Mouse (Mus musculus): ENCODE results near the gene Proser1. TPM values are rescaled to one million over a fixed set of nuclear protein-coding genes. Genes with fewer than 3 reads are reported as not detected.
A peak's percentile ranks its signal among the peaks of the same experiment; 100 is the strongest.

Proser1 gene
- total RNA-seq (2021), result 10 to 100 TPM; 19.1 to 23.7 TPM

- peak; percentile 96 to 98 for DNase-seq (ENCODE audit: low spot score in 2 of 2)
- intact Hi-C loops (cut with DNase I), result no loop called here
Observed at GRCm38 (mm10) chr3:53463046-53463764, at the start of gene Proser1, which contains the start of gene Nhlrc3. Proser1 (plus strand) TSS chr3:53463666. Nhlrc3 (minus strand) TSS chr3:53463332.

DNA sequence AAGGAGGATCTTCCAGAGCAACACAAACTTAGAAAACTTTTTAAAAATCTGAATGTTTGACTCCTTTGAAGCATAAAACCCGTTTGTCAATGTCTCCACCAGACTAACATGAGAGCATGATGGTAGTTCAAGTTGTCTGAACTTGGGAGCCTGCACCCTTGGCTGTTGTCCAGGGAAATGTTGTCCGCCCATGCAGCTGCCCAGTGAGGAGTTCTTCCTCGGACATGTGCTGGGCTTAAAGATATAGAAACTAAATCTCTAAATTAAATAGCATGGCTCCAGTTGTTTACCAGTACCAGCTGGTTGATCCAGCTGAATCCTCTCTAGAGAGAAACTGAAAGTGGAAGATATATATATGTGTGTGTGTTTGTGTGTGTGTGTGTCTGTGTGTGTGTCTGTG is 49.5 kb upstream of the Proser1 start:
- intact Hi-C loops (cut with DNase I), result no loop called here
- DNase-seq (ENCODE audit: low spot score in 2 of 2), result no peak

DNA sequence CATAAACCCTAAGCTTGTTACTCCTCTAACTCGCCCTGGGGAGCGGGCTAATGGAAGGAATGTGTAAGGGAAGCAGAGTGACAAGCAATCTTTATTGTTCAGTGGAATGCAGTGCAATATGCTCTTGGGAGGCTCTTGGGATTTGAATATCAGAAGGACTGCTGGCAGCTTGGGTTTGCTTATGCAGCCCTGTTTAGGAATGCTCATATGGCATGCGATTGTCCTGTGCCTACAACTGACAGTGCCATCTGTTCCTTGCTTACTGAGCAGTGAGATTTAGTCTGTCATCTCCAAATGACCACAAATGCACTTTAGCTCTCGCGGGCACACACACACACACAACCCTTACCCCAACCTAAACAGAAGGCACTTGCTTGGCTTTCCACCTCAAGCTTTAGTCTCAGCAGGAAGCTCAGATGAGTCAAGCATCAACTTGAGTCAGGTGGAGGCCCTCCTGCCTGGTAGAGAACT is 47.4 kb upstream of the Proser1 start:
- peak; percentile 17 to 66 for DNase-seq (ENCODE audit: low spot score in 2 of 2)
- intact Hi-C loops (cut with DNase I), result no loop called here

DNA sequence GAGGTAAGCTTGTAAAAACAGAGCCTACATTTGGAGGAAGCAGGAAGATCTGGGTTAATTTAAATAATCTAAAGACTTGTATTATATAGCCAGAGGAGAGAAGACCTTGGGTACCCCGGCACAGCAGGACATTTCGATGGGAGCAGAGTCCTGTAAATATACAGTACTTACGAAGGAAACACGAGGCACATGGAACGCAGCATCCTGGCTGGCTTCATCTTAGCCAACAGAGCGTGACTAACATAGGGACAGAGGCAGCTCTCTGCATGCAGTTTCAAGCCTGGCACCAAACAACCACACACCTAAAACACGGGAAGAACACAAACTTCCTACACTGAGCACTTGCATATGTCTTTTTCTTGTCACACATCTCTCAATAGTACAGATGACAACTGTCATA is 45.8 kb upstream of the Proser1 start:
- intact Hi-C loops (cut with DNase I), result no loop called here
- no peak for DNase-seq (ENCODE audit: low spot score in 2 of 2)

- intact Hi-C loops (cut with DNase I), result loop anchor here (2.0 kb wide), 1 partner anchor 41 kb away; no protein-coding TSS in a partner anchor
- DNase-seq (ENCODE audit: low spot score in 2 of 2), result no peak
Observed at GRCm38 (mm10) chr3:53421656-53422055, 41.8 kb upstream of the Proser1 start.

- intact Hi-C loops (cut with DNase I), result no loop called here
- DNase-seq (ENCODE audit: low spot score in 2 of 2), result no peak
Observed at GRCm38 (mm10) chr3:53422691-53423090, 40.8 kb upstream of the Proser1 start.

- DNase-seq (ENCODE audit: low spot score in 2 of 2), result no peak
- intact Hi-C loops (cut with DNase I), result no loop called here
Observed at GRCm38 (mm10) chr3:53423576-53423975, 39.9 kb upstream of the Proser1 start.

GRCm38 (mm10) chr3:53434610-53435009 is 28.9 kb upstream of the Proser1 start:
- no peak for DNase-seq (ENCODE audit: low spot score in 2 of 2)
- intact Hi-C loops (cut with DNase I), result no loop called here

- DNase-seq (ENCODE audit: low spot score in 2 of 2), result no peak
- intact Hi-C loops (cut with DNase I), result loop anchor here (1.0 kb wide), 1 partner anchor 12 kb away; no protein-coding TSS in a partner anchor
Observed at GRCm38 (mm10) chr3:53436550-53436949, 26.9 kb upstream of the Proser1 start.

DNA sequence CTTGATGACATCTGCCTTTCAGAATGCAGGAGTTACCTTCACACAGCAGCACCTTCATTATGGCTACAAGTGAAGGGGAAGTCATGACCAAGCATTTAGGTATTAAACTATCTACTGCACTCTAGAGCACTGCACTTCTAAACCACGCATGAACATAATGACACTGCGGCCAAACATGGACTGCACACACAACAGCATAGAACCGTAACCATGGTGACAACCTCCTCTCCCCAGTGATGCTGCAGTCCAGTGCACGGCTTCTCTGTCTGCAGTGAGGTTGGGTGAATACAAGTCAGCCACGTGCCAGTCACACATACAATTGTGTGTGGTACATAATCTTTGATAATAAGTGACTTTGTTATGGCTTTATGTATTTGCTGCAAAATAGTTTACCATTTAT is 17.9 kb upstream of the Proser1 start:
- DNase-seq (ENCODE audit: low spot score in 2 of 2), result no peak
- intact Hi-C loops (cut with DNase I), result loop anchor here (10.0 kb wide), 1 partner anchor 201 kb away; no protein-coding TSS in a partner anchor

- DNase-seq (ENCODE audit: low spot score in 2 of 2), result no peak
- intact Hi-C loops (cut with DNase I), result loop anchor here (10.0 kb wide), 1 partner anchor 202 kb away; no protein-coding TSS in a partner anchor
Observed at GRCm38 (mm10) chr3:53446801-53447200, 16.7 kb upstream of the Proser1 start.

- intact Hi-C loops (cut with DNase I), result loop anchor here (1.0 to 10.0 kb wide), 2 partner anchors 203 to 419 kb away; no protein-coding TSS in a partner anchor
- DNase-seq (ENCODE audit: low spot score in 2 of 2), result peak; percentile 73 to 93
Observed at GRCm38 (mm10) chr3:53448208-53448607, 15.3 kb upstream of the Proser1 start.

- DNase-seq (ENCODE audit: low spot score in 2 of 2), result no peak
- intact Hi-C loops (cut with DNase I), result loop anchor here (10.0 kb wide), 1 partner anchor 1186 kb away; the partner anchor contains the start of gene Foxo1
Observed at GRCm38 (mm10) chr3:53450666-53451065, 12.8 kb upstream of the Proser1 start.

GRCm38 (mm10) chr3:53452351-53452750 is 11.1 kb upstream of the Proser1 start:
- intact Hi-C loops (cut with DNase I), result loop anchor here (10.0 kb wide), 1 partner anchor 1188 kb away; the partner anchor contains the start of gene Foxo1
- DNase-seq (ENCODE audit: low spot score in 2 of 2), result no peak

DNA sequence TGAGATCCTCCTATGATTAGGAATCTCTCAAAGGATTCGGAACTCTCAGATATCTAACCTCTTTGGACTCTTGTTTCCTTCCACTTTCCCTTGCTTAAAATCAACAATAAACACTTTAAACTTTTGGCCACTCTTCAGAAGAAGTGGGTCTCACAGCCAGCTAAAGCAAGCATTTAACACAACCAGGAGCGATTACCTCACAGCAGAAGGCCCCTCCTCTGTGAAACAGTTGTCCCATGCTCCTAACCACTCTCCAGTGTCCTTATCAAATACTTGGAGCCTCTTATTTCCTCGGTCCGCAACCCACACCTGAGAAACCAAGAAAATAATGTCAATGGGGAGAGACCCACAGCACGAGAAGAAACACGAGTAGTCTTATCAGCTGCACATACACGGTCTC is 10.1 kb upstream of the Proser1 start:
- intact Hi-C loops (cut with DNase I), result loop anchor here (10.0 kb wide), 1 partner anchor 1189 kb away; the partner anchor contains the start of gene Foxo1
- DNase-seq (ENCODE audit: low spot score in 2 of 2), result no peak

- no peak for DNase-seq (ENCODE audit: low spot score in 2 of 2)
- intact Hi-C loops (cut with DNase I), result loop anchor here (10.0 kb wide), 1 partner anchor 1189 kb away; the partner anchor contains the start of gene Foxo1
Observed at GRCm38 (mm10) chr3:53454005-53454404, 9.5 kb upstream of the Proser1 start.

DNA sequence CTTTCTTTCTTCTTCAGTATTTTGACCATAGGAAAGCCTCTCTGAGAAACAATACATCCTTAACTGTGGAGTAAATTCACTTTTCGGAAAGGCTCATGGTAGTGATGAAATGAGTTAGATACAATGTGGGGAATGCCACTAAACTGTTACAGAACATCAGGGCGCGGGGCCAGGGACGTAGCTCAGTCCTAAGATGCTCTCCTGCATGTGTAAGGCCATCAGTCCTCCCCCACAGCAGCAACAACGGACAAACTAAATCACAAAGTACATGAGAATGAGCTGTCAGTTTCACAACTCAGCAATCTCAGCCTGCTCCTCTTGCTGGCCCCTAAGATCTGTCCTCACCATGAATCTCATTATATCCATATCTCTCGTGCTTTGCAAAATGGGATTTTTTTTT is 8.9 kb upstream of the Proser1 start:
- intact Hi-C loops (cut with DNase I), result loop anchor here (10.0 kb wide), 1 partner anchor 1190 kb away; the partner anchor contains the start of gene Foxo1
- DNase-seq (ENCODE audit: low spot score in 2 of 2), result no peak

DNA sequence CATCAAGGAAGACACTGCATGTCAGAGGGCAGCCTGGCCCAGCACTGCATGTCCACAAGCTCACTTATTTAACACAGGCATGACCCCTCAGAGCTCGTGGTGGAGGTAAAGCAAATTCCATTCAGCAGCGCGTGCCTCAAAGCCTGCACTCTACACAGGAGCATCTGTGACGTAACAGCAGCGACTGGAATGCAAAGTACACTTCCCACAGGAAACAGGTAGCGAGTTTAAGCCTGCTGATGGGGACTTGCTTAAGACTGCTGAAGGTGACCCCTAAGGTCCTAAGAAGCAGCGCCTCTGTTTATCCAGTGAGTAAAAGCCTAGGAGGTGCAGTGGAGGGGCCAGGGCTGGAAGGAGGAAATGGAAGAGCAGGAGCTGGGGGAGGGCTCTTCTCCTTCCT is 8.5 kb upstream of the Proser1 start:
- DNase-seq (ENCODE audit: low spot score in 2 of 2), result no peak
- intact Hi-C loops (cut with DNase I), result loop anchor here (10.0 kb wide), 1 partner anchor 1190 kb away; the partner anchor contains the start of gene Foxo1

- no peak for DNase-seq (ENCODE audit: low spot score in 2 of 2)
- intact Hi-C loops (cut with DNase I), result loop anchor here (10.0 kb wide), 1 partner anchor 1193 kb away; the partner anchor contains the start of gene Foxo1
Observed at GRCm38 (mm10) chr3:53457750-53458149, 5.7 kb upstream of the Proser1 start.

GRCm38 (mm10) chr3:53460106-53460505 is 3.4 kb upstream of the Proser1 start:
- DNase-seq (ENCODE audit: low spot score in 2 of 2), result peak; percentile 23 to 26
- intact Hi-C loops (cut with DNase I), result no loop called here

DNA sequence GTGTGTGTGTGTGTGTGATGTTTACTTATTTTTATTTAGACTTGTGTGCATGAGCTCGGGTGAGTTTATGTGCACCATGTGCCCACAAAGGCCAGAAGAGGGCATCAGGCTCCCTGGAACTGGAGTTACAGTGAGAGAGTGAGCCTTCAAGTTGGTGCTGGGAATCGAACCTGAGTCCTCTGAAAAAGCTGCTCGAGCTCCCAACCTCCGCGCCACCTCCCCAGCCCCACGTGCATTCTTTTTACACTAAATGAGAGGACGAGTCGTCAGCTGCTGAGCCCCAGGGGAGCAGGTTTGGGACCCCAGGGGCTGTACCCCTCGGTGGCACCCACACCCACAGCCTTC is 793 bp upstream of the Proser1 start:
- peak in 1 of 2 experiments; percentile 12 for DNase-seq (ENCODE audit: low spot score in 2 of 2)
- intact Hi-C loops (cut with DNase I), result no loop called here
